Mouse (Mus musculus) T-helper 17 cell (primary cell): ENCODE results near the gene Sh2d1b1.

Source experiments
- in situ Hi-C, 2 experiments: fragments of 300-600 bp; cut with MboI, MseI; formaldehyde crosslinking; loops; 1 replicate in 1 of 2; 2 replicates in 1 of 2; pipeline ENCODE4 v1.15.1; 2025; ENCODE audit warnings: high pct_unique_total_duplicates in 2 of 2

Gene Sh2d1b1

DNA sequence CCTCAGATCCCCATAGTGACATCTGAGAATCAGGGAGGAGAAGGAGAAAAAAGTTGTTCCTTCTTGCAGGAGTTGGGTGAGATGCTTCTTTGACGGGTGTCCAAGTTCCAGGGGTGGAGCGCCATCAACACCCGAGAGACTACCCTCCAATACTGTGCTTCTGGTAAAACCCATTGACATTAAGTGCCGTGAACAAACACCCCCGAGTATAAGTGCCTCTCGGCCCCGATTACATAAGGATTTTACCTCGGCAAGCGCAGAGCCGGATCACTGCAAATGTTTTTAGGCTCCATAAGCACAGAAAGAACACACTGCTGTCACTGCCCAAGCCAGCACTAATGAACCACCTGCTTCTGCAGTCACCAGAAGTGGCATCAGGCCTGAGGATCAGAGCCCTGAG lies 45.9 kb downstream of the Sh2d1b1 start:
- in situ Hi-C loops = no loop called here

DNA sequence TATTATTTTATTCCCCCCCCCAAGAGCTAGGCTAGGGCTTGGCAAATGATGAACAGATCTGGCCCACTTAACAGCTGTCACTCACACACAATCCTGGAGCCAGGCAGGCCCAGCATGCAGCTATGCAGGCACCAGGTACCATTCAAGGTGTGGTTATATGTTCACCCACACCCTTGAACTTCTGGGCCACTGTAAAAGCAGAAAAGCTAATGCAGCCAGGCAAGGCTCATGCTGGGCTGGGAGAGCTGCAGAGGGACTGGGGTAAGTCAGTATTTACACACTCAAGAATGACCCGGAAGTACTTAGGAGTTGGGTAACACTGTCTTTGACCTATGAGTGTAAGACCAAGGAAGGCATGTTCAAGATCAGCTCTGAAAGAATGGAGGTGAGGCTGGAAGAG lies 47.2 kb downstream of the Sh2d1b1 start:
- in situ Hi-C loops = no loop called here

DNA sequence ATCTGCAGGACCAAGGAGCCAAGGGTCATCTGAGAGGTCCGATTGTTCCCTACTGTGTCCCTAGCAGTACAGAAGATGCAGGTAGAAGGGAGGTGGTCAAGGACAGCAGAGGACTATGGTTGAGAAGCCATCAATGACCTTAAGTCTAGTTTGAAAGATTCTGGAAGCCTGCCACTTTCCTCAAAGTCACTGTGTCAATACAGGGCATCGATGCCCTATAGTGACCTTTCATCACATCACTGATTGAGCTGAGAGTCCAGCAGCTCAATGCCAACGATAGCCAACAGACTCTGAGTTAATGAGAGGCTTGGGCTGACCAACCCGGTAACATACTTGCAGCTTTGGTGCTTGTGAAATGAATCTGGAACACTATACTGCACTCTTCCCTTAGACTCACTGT lies 48.2 kb downstream of the Sh2d1b1 start:
- in situ Hi-C loops = no loop called here

DNA sequence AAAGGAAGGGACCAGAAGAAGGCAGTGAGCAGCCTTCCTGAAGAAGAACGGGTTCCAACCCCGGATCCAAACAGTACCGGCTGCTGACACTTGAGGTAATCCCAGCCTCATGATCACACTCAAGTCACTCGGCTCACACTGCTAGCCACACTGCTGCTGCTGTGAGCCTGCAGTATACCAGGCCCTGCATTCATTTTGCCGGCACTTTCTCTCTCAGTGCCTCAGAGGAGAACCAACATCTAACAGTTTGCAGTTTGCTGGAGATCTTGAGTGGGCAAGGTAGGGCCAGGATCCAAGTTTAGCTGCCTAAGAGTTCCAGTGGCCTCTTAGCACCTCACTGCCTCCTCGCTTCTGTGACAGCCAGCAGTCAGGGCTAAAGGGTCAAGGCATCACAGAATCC lies 54.8 kb downstream of the Sh2d1b1 start:
- in situ Hi-C loops = no loop called here

DNA sequence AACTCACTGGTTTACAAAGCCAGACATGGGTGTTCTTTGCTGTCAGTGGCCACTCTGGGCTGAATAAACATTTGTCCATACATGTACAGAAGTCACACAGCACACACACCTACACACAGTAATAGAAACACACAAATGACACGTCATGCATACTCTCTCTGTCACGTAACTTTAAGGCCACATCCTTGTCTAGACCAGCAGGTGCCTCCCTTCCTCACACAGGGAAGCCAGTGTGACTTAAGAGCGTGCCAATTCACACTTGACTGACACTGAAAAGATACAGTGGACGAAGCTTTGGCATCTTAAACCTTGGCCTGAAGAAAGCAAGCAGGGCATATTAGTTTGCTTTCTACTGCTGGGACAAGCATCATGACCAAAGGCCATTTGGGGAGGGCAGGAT lies 55.7 kb downstream of the Sh2d1b1 start:
- in situ Hi-C loops = no loop called here
